Mouse (Mus musculus): ENCODE results near the gene Avil.

Avil gene

GRCm38 (mm10) chr10:127033301-127033741 lies 32.8 kb downstream of the Avil start:
- DNase-seq (ENCODE audit: low read depth, low spot score), result no peak
- H3K36me3 ChIP-seq (ENCODE audit: control insufficient read depth, insufficient read depth, low read length, poor library complexity, severe bottlenecking), result no peaks in the 10 kb centered on the region
- no peaks in the 10 kb centered on the region for H3K27me3 ChIP-seq (ENCODE audit: control insufficient read depth, insufficient read depth, low read length, poor library complexity, severe bottlenecking)

- no peak for DNase-seq (ENCODE audit: low read depth, low spot score)
- no peaks in the 10 kb centered on the region for H3K36me3 ChIP-seq (ENCODE audit: control insufficient read depth, insufficient read depth, low read length, poor library complexity, severe bottlenecking)
- no peaks in the 10 kb centered on the region for H3K27me3 ChIP-seq (ENCODE audit: control insufficient read depth, insufficient read depth, low read length, poor library complexity, severe bottlenecking)
These were observed 35.8 kb downstream of the Avil start for GRCm38 (mm10) chr10:127036273-127036672.

- H3K27me3 ChIP-seq (ENCODE audit: control insufficient read depth, insufficient read depth, low read length, poor library complexity, severe bottlenecking), result no peaks in the 10 kb centered on the region
- DNase-seq (ENCODE audit: low read depth, low spot score), result no peak
- H3K36me3 ChIP-seq (ENCODE audit: control insufficient read depth, insufficient read depth, low read length, poor library complexity, severe bottlenecking), result no peaks in the 10 kb centered on the region
These were observed 37.1 kb downstream of the Avil start for GRCm38 (mm10) chr10:127037641-127038040.

GRCm38 (mm10) chr10:127040569-127041214 lies 40.2 kb downstream of the Avil start:
- Histone ChIP-seq H3K36me3 (ENCODE audit: control insufficient read depth, insufficient read depth, low read length, poor library complexity, severe bottlenecking) (no peaks in the 10 kb centered on the region), H3K27me3 (ENCODE audit: control insufficient read depth, insufficient read depth, low read length, poor library complexity, severe bottlenecking) (no peaks in the 10 kb centered on the region)
- no peak for DNase-seq (ENCODE audit: low read depth, low spot score)

- no peak for DNase-seq (ENCODE audit: low read depth, low spot score)
- Histone ChIP-seq H3K36me3 (ENCODE audit: control insufficient read depth, insufficient read depth, low read length, poor library complexity, severe bottlenecking) (no peaks in the 10 kb centered on the region), H3K27me3 (ENCODE audit: control insufficient read depth, insufficient read depth, low read length, poor library complexity, severe bottlenecking) (no peaks in the 10 kb centered on the region)
These were observed 40.8 kb downstream of the Avil start, which contains the start of the genes Mettl1 and Eef1akmt3 for GRCm38 (mm10) chr10:127041274-127041766. Gene Mettl1, plus strand, starts transcription at chr10:127041414. Gene Eef1akmt3, minus strand, starts transcription at chr10:127041513.

GRCm38 (mm10) chr10:127041774-127042338 lies 41.3 kb downstream of the Avil start:
- H3K36me3 ChIP-seq (ENCODE audit: control insufficient read depth, insufficient read depth, low read length, poor library complexity, severe bottlenecking), result no peaks in the 10 kb centered on the region
- peak; percentile 91 for DNase-seq (ENCODE audit: low read depth, low spot score)
- no peaks in the 10 kb centered on the region for H3K27me3 ChIP-seq (ENCODE audit: control insufficient read depth, insufficient read depth, low read length, poor library complexity, severe bottlenecking)

- no peak for DNase-seq (ENCODE audit: low read depth, low spot score)
- no peaks in the 10 kb centered on the region for H3K36me3 ChIP-seq (ENCODE audit: control insufficient read depth, insufficient read depth, low read length, poor library complexity, severe bottlenecking)
- H3K27me3 ChIP-seq (ENCODE audit: control insufficient read depth, insufficient read depth, low read length, poor library complexity, severe bottlenecking), result no peaks in the 10 kb centered on the region
These were observed 42.1 kb downstream of the Avil start for GRCm38 (mm10) chr10:127042468-127043115.

- DNase-seq (ENCODE audit: low read depth, low spot score), result no peak
- Histone ChIP-seq H3K27me3 (ENCODE audit: control insufficient read depth, insufficient read depth, low read length, poor library complexity, severe bottlenecking) (no peaks in the 10 kb centered on the region), H3K36me3 (ENCODE audit: control insufficient read depth, insufficient read depth, low read length, poor library complexity, severe bottlenecking) (no peaks in the 10 kb centered on the region)
These were observed 42.7 kb downstream of the Avil start for GRCm38 (mm10) chr10:127043187-127043586.

- no peaks in the 10 kb centered on the region; the same call in 1 of the 2 replicates for H3K27me3 ChIP-seq (ENCODE audit: control insufficient read depth, insufficient read depth, low read length, poor library complexity, severe bottlenecking)
- no peak for DNase-seq (ENCODE audit: low read depth, low spot score)
- no peaks in the 10 kb centered on the region for H3K36me3 ChIP-seq (ENCODE audit: control insufficient read depth, insufficient read depth, low read length, poor library complexity, severe bottlenecking)
These were observed 47.4 kb downstream of the Avil start, which contains the start of gene Cyp27b1 for GRCm38 (mm10) chr10:127047954-127048353. Gene Cyp27b1, plus strand, starts transcription at chr10:127048250.

GRCm38 (mm10) chr10:127048608-127049394 lies 48.3 kb downstream of the Avil start:
- DNase-seq (ENCODE audit: low read depth, low spot score), result no peak
- Histone ChIP-seq H3K27me3 (ENCODE audit: control insufficient read depth, insufficient read depth, low read length, poor library complexity, severe bottlenecking) (no peaks in the 10 kb centered on the region; the same call in 1 of the 2 replicates), H3K36me3 (ENCODE audit: control insufficient read depth, insufficient read depth, low read length, poor library complexity, severe bottlenecking) (no peaks in the 10 kb centered on the region)

- Histone ChIP-seq H3K27me3 (ENCODE audit: control insufficient read depth, insufficient read depth, low read length, poor library complexity, severe bottlenecking) (no peaks in the 10 kb centered on the region; the same call in 1 of the 2 replicates), H3K36me3 (ENCODE audit: control insufficient read depth, insufficient read depth, low read length, poor library complexity, severe bottlenecking) (no peaks in the 10 kb centered on the region)
- DNase-seq (ENCODE audit: low read depth, low spot score), result peak; percentile 41
These were observed 49.0 kb downstream of the Avil start for GRCm38 (mm10) chr10:127049395-127050118.

GRCm38 (mm10) chr10:127050119-127050474 lies 49.6 kb downstream of the Avil start:
- DNase-seq (ENCODE audit: low read depth, low spot score), result no peak
- Histone ChIP-seq H3K36me3 (ENCODE audit: control insufficient read depth, insufficient read depth, low read length, poor library complexity, severe bottlenecking) (no peaks in the 10 kb centered on the region), H3K27me3 (ENCODE audit: control insufficient read depth, insufficient read depth, low read length, poor library complexity, severe bottlenecking) (no peaks in the 10 kb centered on the region; the same call in 1 of the 2 replicates)

GRCm38 (mm10) chr10:127054646-127055045 lies 54.1 kb downstream of the Avil start:
- Histone ChIP-seq H3K27me3 (ENCODE audit: control insufficient read depth, insufficient read depth, low read length, poor library complexity, severe bottlenecking) (no peaks in the 10 kb centered on the region), H3K36me3 (ENCODE audit: control insufficient read depth, insufficient read depth, low read length, poor library complexity, severe bottlenecking) (no peaks in the 10 kb centered on the region)
- no peak for DNase-seq (ENCODE audit: low read depth, low spot score)

GRCm38 (mm10) chr10:127055406-127055805 lies 54.9 kb downstream of the Avil start:
- peak; percentile 56 for DNase-seq (ENCODE audit: low read depth, low spot score)
- H3K36me3 ChIP-seq (ENCODE audit: control insufficient read depth, insufficient read depth, low read length, poor library complexity, severe bottlenecking), result no peaks in the 10 kb centered on the region
- H3K27me3 ChIP-seq (ENCODE audit: control insufficient read depth, insufficient read depth, low read length, poor library complexity, severe bottlenecking), result no peaks in the 10 kb centered on the region
